Mouse (Mus musculus) embryonic fibroblast, embryonic 13.5 days (primary cell): ENCODE results near the gene Lsm11. TPM values are rescaled to one million over a fixed set of nuclear protein-coding genes. Genes with fewer than 3 reads are reported as not detected.
A peak's percentile ranks its signal among the peaks of the same experiment; 100 is the strongest.
"Not testable (repeated sequence)": the region's sequence is repeated elsewhere in the genome, so short reads cannot be mapped to it uniquely, and the experiment has no call there.

ENCODE experiments used
- H3K27ac ChIP-seq: 2 replicates; pipeline ENCODE4 v1.5.1; 2012; ENCODE audit warnings: low read length, control low read depth, inconsistent platforms; ENCODE audit not compliant: insufficient read depth
- H3K4me1 ChIP-seq: 2 replicates; pipeline ENCODE4 v1.6.1; 2011; ENCODE audit warnings: low read length; ENCODE audit not compliant: control insufficient read depth, insufficient read depth
- H3K4me3 ChIP-seq: 2 replicates; pipeline ENCODE4 v1.5.1; 2011; ENCODE audit warnings: mild to moderate bottlenecking, control low read depth, low read length; ENCODE audit not compliant: insufficient read depth
- CTCF ChIP-seq: IDR thresholded peaks from 2 replicates; pipeline ENCODE4 v1.5.1; 2011; ENCODE audit warnings: mild to moderate bottlenecking, control low read depth, low read length, moderate library complexity, borderline replicate concordance; ENCODE audit not compliant: insufficient read depth
- POLR2A ChIP-seq: IDR thresholded peaks from 2 replicates; pipeline ENCODE4 v1.6.1; 2011; ENCODE audit warnings: low read depth, mild to moderate bottlenecking, control low read depth, low read length, moderate library complexity
- polyA plus RNA-seq: library from polyadenylated mRNA; stranded (reverse); fragments of >200 nt; gene quantifications from 2 replicates; pipeline ENCODE4 v1.2.4, GENCODE M21; 2011; ENCODE audit warnings: low read depth; ENCODE audit not compliant: missing spikeins, insufficient read length

Gene Lsm11
- polyA plus RNA-seq, 1 experiment, result 7.9 TPM

DNA sequence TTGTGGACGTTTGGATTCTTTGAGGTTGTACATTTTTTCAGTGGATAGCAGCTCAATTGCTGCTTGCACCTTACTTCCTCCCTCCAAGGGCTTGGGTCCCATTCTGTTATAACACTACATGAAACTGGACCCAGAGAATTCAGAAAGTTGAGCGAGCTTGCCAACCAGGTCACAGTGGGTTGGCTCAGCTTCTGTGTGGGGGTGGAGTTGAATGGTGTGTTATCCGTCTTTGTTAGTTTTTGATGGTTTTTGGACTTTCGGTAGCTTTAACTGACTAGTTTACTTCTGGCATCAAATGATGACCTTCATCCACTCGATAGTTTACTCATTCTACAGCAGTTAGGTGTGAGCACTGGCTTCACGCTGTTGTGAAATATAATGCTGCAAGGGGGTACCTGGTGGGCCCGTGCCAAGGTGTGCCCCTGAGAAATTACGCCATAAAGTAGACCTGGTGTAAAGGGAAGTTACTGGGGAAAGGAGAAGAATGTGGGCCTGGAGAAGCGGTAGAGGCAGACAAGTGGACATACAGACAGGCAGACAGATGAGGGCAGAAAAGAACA, 56.2 kb downstream of the Lsm11 start:
- no peak overlapping the region for H3K4me3 ChIP-seq
- TF ChIP-seq CTCF (no peak), POLR2A (no peak)
- 0 out of 2 replicates have a peak, but pooled peaks cover 1% of the 10 kb centered on the region for H3K4me1 ChIP-seq
- H3K27ac ChIP-seq, result no peak overlapping the region

DNA sequence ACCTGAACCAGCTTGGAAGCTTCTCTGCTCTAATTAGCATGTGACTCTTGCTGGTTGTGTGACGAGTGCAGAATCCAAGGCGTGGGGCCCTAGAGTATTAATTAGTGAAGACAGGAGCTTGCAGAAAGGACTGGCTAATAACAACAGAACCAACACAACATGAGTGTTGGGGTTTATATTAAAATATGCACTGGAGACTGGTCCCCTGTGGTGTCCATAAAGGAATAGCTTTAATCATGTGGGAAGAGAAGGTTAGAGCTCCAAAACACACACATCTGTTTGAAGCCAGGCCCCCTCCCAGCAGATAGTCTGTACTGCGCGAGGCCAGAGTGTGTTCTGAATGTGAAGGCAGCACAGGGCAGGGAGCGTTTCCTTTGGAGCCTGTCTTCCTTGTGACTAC, 58.1 kb downstream of the Lsm11 start:
- no peak overlapping the region for H3K4me3 ChIP-seq
- H3K4me1 ChIP-seq, result peaks cover 12% of the 10 kb centered on the region
- no peak overlapping the region for H3K27ac ChIP-seq
- TF ChIP-seq CTCF (no peak), POLR2A (no peak)

DNA sequence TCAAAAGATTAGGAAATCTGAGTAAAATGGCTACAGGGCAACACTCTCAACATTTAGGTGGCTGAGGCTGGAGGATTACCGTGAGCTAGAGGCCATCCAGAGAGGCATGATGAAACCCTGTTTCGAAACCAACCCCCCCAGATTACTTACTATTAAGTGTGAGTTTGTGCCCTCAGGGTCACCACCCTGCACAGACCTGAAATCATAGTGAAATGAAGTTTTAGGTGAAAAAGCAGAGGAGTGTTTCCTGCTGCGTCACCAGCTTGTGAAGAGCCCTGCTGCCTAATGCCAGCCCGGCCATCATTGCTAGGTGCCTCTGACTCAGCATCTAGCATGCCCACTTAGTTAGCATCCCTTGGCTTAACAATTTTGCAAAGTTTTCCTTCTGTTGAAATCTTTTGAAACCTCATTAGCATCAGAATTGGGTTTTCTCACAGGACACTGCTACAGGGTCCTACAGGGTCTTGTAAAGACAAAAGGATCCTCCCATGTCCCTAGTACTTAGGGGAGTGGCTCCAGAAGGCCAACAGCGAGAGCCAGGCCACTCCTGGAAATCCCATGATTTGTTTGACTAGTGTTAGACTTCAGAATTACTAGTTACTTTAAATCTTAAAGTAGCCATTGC, 59.0 kb downstream of the Lsm11 start:
- TF ChIP-seq CTCF, result no peak
- TF ChIP-seq POLR2A, result no peak
- Histone ChIP-seq H3K4me3 (no peak overlapping the region), H3K4me1 (peaks cover 14% of the 10 kb centered on the region), H3K27ac (no peak overlapping the region)

DNA sequence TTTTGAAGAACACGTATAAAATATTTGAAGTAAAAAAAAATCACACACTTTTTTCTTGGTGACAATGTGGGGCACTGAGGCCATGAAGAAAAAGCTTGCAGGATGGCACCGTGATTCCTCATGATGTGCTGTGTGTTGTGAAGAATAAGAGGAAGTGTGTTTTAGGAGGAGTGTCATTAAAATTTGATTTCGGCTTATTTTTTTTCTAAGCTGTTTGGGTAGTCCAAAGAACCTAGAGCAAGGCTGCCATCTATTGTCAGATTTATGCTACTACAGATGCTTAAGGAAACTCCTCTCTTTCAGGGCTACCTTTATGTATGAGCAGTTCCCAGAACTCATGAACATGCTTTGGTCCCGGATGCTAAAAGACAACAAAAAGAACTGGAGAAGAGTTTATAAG, 60.7 kb downstream of the Lsm11 start:
- Histone ChIP-seq H3K4me3 (no peak overlapping the region), H3K4me1 (peaks cover 24% of the 10 kb centered on the region), H3K27ac (no peak overlapping the region)
- TF ChIP-seq POLR2A (no peak), CTCF (no peak)

DNA sequence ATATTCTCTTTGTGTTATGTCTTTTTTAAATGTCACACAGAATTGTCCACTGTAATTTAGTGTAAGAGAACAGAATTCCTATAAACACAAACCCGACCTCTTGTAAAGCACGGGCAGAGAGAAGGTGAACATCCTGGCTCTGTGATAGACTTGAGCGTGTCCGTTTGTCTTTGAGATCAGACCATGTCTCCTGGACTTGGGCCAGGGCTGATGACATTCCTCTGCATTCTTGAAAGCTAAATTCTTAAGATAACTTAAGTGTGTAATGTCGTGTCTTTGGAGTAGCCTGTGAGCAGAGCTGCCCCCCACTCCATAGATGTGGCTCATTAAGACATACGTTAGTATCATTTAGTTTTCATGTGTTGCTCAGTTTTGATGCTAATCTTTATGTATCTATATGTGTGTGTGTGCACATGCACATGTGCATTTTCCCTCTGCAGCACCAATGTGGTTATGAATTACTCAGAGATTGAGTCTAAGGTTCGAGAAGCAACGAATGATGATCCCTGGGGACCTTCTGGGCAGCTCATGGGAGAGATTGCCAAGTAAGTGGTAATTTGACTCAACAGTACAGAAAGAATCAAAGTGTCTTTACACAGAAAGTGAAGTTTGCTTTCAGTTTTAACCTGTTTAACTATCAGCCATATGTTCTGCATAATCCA, 61.3 kb downstream of the Lsm11 start:
- Histone ChIP-seq H3K4me3 (no peak overlapping the region), H3K4me1 (peaks cover 26% of the 10 kb centered on the region), H3K27ac (peak overlapping the region; percentile 59)
- TF ChIP-seq CTCF, result no peak
- TF ChIP-seq POLR2A, result no peak

DNA sequence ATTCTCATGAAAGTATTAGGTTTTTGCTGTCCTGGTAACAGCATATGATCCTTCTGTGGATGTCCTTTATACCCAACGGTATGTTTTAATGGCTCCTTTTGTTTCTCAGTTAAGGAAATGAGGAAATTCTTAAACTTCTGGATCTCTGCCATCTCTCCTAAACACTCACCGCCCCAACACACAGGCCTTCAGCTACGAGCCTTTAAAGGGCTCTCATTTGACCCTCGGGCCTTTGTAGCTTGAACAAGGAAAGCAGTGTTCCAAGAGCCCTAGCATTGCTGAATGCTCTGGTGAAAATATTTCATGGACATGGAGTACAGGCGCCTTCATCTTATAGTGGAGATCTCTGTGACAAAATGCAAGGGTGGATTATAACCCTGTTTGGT, 63.1 kb downstream of the Lsm11 start:
- Histone ChIP-seq H3K4me3 (no peak overlapping the region), H3K27ac (peak overlapping the region; percentile 90), H3K4me1 (peaks cover 30% of the 10 kb centered on the region)
- TF ChIP-seq POLR2A (no peak), CTCF (no peak)

DNA sequence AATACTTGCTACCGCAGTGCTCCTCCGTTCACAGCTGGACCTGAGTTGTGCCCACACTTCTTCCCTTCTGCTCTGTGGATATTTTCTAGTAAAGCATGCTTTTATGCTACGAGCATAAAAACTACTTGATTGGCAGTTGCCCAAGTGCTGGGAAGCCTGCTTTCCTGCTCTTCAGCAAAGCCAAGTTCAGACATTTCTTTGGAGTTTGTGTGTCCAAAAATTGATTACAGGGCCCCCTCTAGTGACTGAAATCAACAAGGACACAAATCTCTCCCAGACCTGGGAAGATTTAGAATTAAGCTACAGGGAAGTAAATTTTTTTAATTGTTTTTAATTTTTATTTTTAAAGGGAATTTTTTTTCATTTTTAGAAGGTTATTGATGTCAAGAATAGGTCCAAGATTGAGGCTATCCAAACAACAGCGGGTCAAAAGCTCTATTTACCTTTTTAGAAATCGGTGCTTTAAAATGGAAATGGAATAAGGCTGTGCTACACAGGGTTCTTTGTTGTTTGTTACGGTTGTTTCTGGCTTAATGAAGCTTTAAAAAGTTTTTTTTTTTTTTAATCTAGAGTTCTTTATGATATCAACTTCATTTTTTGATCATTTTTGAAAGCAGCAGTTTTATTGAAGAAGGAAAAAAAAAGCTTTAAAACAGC, 63.6 kb downstream of the Lsm11 start:
- Histone ChIP-seq H3K4me3 (no peak overlapping the region), H3K27ac (0 out of 2 replicates have a peak overlapping the region, but pooled peaks have one; percentile 9), H3K4me1 (peaks cover 30% of the 10 kb centered on the region)
- TF ChIP-seq POLR2A, result no peak

DNA sequence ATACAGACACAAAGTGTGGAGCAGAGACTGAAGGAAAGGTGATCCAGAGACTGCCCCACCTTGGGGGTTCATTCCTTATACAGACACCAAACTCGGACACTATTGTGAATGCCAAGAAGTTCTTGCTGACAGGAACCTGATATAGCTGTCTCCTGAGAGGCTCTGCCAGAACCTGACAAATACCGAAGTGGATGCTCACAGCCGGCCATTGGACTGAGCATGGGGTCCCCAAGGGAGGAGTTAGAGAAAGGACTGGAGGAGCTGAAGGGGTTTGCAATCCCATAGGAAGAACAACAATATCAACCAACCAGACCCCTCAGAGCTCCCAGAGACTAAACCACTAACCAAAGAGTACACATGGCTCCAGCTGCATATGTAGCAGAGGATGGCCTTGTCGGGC, 65.4 kb downstream of the Lsm11 start:
- peaks cover 30% of the 10 kb centered on the region for H3K4me1 ChIP-seq
- H3K27ac ChIP-seq, H3K4me3 ChIP-seq: not testable (repeated sequence)

Other genes with a start within 250 kb of the Lsm11 start
- 106 and 109 TPM in 2 replicates for gene Clint1, start 92.9 kb downstream of the Lsm11 start, polyA plus RNA-seq
- gene Thg1l, start 10.6 kb upstream of the Lsm11 start, polyA plus RNA-seq, result 16.9 and 18.0 TPM in 2 replicates
- gene Sox30, start 35.4 kb upstream of the Lsm11 start, polyA plus RNA-seq, result not detected in 2 replicates
- gene Gm12166, start 107.4 kb upstream of the Lsm11 start, polyA plus RNA-seq, result 3.0 and 15.8 TPM in 2 replicates
- 91.6 and 111 TPM in 2 replicates for gene Adam19, start 111.1 kb upstream of the Lsm11 start, polyA plus RNA-seq
- 8.6 and 15.5 TPM in 2 replicates for gene Nipal4, start 221.6 kb upstream of the Lsm11 start, polyA plus RNA-seq